Mouse (Mus musculus) heart, adult 2 months (tissue): ENCODE measurements at regions not wholly inside any gene's neighbourhood (a gene's known extent, or its start where the extent isn't known, plus 50 kb on each side); places are given as distances from the start of the nearest gene placed in this dataset.

Source experiments
- CTCF ChIP-seq: fragments of 200-600 bp; IDR thresholded peaks from 2 replicates; pipeline ENCODE4 v1.8.1; 2022; ENCODE audit warnings: antibody characterized with exemption, mild to moderate bottlenecking, moderate library complexity
- POLR2A ChIP-seq: fragments of 200-500 bp; IDR thresholded peaks from 2 replicates; pipeline ENCODE4 v1.6.1; 2011; ENCODE audit warnings: mild to moderate bottlenecking, low read depth, low read length, control low read depth; ENCODE audit not compliant: insufficient read depth

- TF ChIP-seq CTCF (no peak), POLR2A (no peak)
Measured at GRCm38 (mm10) chr2:147813516-147813915, 233.3 kb downstream of the Foxa2 start.
